Mouse (Mus musculus): Measurements from ENCODE around the gene Gm10912. TPM values are rescaled to one million over a fixed set of nuclear protein-coding genes. Genes with fewer than 3 reads are reported as not detected.
A peak's percentile ranks its signal among the peaks of the same experiment; 100 is the strongest.
"Not testable (repeated sequence)": the region's sequence is repeated elsewhere in the genome, so short reads cannot be mapped to it uniquely, and the experiment has no call there.

Gm10912 gene
- total RNA-seq, 4 experiments from 2014 or later, result 0.15 to 0.75 (median 0.44) TPM

DNA sequence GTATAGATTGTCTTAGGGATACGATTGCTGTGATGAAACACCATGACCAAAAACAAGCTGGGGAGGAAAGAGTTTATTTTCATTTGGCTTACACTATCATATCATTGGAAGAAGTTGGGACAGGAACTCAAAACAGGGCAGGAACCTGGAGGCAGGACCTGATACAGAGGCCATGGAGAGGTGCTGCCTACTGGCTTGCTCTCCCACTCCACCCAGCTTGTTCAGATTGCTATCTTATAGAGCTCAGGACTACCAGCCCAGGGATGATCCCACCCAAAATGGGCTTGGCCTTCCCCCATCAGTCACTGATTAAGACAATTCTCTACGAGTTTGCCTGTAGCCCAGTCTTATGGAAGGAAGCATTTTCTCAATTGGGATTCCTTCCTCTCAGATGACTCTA, 1.5 kb upstream of the Gm10912 start:
- no peak for DNase-seq (ENCODE audit: low spot score in 2 of 2)

DNA sequence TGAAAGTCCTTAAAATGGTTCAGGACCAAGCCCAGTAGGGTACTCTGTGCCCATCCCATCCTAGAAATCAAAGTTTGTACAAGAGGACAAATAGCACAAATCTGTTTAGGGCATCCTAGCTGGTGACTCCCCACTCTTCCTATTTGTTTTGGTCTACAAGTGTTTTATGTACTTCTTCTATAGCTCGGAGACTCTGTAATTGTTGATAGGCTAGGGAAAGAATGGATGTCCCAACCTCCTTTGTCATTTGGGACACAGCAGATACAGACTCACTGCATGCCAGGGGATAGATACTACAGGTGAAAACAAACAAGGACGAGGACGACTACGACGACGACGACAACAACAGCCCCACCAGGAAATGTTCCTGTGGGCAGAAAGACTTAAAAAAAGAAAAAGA, 2.8 kb downstream of the Gm10912 start, which contains the start of gene Gm10799:
Gm10799 (minus strand) TSS at position 101 of the 400 bp plus-strand sequence.
- DNase-seq (ENCODE audit: low spot score in 2 of 2), result not testable (repeated sequence)

DNA sequence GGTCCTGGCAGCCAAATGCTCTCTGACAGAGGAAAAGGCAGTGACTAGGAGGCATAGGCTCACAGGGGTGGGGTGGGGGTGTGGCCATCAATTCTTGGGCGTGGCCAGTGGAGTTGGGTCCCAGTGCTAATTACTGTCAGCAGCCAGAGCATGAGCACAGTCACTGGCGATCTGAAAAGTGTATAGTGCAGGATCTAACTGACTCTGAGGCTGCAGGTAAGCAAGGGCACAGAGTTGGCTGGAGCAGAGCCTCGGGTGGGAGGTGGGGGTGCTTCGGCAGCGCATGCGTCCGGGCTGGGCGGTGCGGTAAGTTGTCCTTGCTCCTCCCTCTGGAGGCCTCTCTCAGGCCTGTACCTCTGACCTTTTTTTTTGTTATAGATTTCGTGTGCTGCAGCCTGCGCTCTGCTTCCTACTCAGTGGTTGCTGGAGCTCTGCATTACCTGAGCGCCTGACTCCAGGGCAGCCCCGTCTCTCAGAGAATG, 4.1 kb downstream of the Gm10912 start, which contains the start of gene Cd59b:
Cd59b (plus strand) TSS at position 146 of the 482 bp plus-strand sequence.
- DNase-seq (ENCODE audit: low spot score in 2 of 2), result peak; percentile 15 to 30

DNA sequence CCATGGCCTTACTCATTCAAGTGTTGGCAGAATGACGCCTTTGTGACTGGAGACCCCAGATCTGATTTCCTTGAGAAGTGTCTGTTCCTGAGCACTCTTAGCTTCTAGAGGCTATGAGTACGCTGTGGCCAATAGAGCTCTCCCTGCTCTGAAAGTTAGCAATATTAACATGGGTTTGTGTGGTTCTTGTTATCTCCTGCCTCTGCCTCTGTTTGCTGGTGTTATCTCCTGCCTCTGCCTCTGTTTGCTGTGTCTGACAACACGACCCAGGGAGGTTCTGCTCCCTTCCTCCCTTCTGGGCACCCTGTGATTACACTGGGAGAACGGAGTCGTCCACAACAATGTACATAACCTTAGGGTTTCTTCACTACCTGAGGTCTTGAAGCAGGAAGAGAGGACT, 12.7 kb downstream of the Gm10912 start:
- DNase-seq (ENCODE audit: low spot score in 2 of 2), result not testable (repeated sequence)

DNA sequence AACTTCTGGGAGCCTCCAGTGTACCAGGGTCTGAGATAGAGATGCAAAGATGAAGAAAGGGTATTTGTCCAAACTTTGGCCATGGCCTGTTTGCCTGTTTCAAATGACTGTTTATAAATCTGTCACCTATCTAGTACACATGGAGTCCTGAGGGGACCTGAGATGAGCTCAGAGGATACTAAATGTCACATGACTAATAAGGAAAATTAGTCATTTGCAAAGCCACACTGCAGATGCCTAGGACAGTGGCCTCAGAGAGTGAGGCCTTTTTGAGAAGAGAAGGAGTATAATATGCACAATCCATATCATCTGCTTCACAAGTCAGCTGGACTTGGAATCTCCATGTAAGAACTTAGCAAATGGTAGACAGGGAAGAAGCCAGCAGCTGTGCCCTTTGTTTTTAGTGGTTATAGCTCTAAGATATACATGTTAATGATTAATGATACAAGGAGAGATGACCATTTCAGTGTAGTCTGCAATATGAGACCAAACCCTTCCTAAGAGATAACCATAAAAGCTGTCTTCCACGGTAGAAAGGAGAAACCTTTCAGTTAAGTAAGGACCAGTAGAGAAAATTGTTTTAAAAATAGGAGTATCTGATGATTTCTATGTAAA, 15.9 kb downstream of the Gm10912 start:
- not testable (repeated sequence) for DNase-seq (ENCODE audit: low spot score in 2 of 2)

DNA sequence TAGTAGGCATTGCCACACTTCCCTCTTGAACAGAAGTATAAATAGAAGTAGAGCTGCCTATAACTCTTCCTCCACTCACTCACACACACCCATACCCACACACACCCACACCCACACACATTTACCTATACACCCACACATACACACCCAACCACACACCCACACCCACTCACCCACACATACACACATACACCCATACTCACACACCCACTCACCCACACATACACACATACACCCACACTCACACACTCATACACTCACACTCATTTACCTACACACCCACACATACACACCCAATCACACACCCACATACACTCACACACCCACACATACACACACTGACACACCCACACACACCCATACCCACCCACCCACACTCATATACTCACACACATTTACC, 16.8 kb downstream of the Gm10912 start:
- no peak for DNase-seq (ENCODE audit: low spot score in 2 of 2)

DNA sequence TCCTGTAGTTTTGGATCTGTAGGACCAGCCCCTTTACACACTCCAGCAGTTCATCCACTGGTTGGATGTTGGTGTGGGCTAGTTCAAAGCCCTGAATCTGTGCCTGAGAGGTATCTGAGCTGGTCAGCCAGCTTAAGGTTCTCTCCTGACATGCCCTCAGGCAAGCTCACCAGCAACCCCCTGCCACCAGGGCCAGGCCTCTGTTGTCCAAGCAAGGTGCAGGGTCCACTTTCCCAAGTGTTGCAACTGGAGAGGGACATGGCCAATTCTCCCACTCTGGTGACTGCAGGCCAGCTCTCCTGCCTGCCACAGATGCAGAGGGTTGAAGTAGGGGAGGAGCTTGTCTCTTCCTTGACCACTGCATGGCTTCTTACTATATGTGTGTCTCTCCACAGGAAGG, 18.4 kb downstream of the Gm10912 start:
- DNase-seq (ENCODE audit: low spot score in 2 of 2), result not testable (repeated sequence)

DNA sequence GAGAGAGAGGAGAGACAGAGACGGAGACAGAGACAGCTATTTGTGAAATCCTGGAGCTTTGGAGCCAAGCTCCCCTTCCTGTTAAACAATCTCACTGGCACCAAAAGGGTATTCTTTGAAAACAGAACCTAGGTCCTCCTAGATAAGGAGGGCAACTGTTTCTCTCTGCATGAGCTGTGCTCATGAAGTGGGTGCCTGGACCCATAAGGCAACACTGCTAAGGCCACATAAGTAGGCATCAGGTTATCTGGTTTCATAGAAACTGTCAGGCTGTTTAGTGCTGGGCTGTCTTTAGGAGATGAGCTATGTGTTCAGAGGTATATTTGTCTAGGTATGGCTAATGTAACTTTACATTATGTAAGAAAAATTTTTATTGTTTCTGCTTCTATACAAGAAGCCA, 21.9 kb downstream of the Gm10912 start:
- not testable (repeated sequence) for DNase-seq (ENCODE audit: low spot score in 2 of 2)

DNA sequence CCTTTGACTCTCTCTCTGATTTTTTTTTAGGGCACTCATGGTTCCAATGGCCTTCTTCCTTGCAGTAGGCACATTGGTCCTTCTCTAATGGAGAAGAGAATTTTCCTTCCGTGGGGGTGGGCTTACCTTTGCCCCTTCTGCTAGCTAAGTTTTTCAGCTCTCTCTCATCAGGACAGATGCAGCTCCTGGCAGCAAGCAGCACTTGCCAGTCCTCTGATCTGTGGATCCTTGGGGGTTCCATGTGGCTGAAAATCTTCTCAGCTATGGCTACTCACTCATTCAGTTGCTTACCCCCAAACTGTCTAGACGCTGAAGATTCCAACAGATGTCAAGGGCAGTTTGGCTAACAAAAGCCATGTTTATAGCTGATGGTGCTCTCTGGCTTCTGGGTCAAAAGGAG, 27.7 kb downstream of the Gm10912 start:
- DNase-seq (ENCODE audit: low spot score in 2 of 2), result no peak

DNA sequence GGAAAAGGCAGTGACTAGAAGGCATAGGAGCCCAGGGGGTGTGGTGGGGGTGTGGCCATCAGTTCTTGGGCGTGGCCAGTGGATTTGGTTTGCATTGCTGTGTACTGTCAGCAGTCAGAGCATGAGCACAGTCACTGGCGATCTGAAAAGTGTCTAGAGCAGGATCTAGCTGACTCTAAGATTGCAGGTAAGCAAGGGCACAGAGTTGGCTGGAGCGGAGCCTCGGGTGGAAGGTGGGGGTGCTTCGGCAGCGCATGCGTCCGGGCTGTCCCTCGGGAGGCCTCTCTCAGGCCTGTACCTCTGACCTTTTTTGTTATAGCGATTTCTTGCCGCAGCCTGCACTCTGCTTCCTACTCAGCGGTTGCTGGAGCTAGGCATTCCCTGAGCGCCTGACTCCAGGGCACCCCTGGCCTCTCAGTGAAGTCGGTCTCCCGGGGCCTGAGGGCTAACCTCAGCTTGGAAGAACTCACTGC, 30.2 kb downstream of the Gm10912 start, which contains the start of gene Cd59a:
Cd59a (plus strand) TSS at position 61 of the 473 bp plus-strand sequence.
- DNase-seq (ENCODE audit: low spot score in 2 of 2), result peak; percentile 65 to 72

DNA sequence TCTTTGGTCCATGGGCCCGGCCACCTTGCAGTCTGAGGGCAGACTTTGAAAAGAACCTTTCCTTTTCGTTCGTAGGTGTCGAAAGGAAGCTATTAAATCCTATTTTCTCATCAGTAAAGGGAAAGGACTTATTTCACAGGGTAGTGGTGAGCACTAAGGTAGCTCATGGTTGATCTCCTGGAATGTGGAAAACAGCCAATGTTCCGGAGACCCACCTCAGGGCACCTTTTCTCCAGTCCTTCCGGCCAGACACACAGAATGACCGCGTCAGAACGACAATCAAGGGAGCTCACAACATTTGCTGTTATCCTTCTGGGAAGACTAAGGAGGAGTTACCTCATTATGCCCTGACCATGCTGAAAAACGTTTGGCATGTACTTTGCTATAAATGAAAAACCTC, 30.6 kb downstream of the Gm10912 start:
- no peak for DNase-seq (ENCODE audit: low spot score in 2 of 2)

DNA sequence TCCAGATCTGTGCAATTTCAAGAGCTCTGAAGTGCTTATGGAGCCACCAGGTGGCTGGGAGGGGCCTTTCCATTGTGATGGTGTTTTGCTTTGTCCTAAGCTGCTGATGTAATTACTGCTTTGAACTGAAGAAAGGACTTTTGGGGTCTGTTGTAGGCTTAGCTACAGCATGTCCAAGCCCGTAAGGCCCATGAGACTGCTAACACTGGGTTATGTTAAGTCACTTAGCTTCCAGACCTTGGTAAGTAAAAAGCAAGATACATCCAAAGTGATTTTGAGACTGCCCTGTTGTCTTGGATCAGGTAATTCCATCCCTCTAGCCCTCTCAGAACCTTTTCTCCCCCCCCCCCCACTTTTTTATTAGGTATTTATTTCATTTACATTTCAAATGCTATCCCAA, 31.2 kb downstream of the Gm10912 start:
- DNase-seq (ENCODE audit: low spot score in 2 of 2), result not testable (repeated sequence)

DNA sequence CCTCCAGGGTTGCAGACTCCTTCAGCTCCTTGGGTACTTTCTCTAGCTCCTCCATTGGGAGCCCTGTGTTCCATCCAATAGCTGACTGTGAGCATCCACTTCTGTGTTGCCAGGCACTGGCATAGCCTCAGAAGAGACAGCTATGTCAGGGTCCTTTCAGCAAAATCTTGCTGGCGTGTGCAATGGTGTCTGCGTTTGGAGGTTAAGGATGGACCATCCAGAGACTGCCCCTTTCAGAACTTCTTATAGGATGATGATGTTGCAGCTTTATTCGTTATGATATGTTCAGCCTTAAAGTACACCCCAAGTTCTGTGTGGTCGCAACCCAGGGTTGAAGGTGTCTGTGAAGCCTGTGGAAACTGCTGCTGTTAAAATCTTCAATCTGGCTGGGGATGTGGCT, 31.8 kb downstream of the Gm10912 start:
- DNase-seq (ENCODE audit: low spot score in 2 of 2), result not testable (repeated sequence)

DNA sequence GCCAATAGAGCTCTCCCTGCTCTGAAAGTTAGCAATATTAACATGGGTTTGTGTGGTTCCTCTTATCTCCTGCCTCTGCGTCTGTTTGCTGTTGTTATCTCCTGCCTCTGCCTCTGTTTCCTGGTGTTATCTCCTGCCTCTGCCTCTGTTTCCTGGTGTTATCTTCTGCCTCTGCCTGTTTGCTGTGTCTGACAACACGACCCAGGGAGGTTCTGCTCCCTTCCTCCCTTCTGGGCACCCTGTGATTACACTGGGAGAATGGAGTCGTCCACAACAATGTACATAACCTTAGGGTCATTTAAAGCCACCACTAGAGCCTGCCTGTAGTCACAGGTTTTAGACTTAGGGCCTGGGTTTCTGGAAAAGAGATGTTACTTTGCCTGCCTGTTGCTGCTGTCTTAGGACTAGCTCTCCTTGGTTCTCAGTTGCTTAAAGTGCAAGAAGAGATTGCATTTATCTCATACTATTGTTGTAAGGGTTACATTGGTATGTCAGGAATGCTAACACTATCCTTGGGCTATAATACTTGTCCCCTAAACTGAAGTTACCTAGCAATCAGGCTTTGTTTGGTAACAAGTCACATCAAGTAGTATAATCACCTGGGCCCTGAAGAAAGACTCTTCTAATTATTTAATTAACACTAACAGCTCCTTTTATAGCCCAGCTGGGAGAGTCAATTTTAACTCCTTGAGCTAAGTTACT, 33.1 kb downstream of the Gm10912 start:
- no peak for DNase-seq (ENCODE audit: low spot score in 2 of 2)

DNA sequence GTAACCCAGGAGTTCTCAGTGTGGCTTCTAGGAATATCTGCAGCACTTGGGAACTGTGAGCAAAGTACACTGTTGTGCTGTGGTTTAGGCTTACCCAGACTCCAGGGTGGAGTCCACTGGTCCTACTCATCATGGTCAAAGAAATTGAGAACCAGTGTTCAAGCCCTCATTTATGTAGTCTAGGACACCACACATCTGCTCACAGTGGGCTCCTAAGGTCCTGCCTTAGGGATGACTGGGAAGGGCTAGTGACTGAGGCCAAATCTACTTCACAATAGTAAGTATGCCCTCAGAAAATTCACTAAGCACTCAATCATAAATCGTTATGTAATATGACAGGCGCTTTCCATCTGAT, 33.6 kb downstream of the Gm10912 start:
- DNase-seq (ENCODE audit: low spot score in 2 of 2), result no peak

DNA sequence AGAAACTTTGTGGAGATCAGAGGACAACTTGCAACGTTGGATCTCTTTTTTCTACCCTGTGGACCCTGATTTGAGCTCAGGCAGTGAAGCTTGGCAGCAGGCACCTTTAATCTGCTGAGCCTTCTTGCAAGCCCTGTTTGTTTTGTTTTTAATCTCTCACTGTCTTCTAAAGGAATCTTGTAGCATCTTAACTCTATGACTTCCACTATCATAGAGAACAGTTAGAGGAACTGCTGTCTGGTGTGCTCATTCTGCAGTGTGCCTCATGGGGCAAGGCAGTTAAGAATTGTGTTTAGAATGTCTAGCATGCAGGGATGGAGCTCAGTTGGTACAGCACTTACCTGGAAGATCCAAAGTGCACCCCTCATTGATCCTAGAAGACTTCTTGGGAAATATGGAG, 34.3 kb downstream of the Gm10912 start:
- no peak for DNase-seq (ENCODE audit: low spot score in 2 of 2)

DNA sequence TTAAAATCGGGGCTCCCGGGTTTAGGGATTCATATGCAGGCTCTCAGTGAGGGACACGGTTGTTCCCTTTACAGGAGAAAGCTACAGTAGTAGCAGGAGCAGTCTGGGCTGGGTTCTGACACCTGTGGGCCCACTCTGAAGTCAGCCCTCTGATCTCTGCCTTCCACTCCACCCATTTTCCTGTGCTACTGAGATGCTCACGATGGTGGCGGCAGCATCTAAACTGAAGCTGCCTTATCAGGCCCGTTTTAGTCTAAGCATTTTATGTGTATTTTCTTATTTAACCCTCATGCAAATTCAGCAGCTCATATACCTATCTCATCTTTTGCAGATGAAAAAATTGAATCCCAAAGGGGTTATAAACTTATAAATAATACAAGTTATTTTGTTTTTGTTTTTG, 39.2 kb downstream of the Gm10912 start:
- DNase-seq (ENCODE audit: low spot score in 2 of 2), result no peak

DNA sequence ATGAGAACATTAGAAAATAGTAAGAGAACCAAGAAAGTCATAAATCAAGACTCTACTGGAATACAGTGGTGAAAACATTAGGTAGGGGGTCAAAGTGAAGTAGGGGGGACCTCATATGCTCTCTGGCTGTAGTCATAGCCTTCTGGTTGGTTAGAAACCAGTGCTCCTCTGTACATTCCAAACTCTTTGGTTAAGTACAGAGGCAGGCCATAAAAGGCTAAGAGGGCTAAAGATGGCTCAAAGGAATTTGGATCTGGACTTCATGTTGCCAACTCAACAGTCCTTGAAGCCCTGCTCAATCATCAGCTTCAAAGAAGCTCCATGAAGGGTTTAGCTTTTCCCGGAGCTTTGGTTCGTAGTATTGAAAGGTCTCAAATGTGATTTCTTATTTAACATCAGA, 43.4 kb downstream of the Gm10912 start:
- DNase-seq (ENCODE audit: low spot score in 2 of 2), result not testable (repeated sequence)

DNA sequence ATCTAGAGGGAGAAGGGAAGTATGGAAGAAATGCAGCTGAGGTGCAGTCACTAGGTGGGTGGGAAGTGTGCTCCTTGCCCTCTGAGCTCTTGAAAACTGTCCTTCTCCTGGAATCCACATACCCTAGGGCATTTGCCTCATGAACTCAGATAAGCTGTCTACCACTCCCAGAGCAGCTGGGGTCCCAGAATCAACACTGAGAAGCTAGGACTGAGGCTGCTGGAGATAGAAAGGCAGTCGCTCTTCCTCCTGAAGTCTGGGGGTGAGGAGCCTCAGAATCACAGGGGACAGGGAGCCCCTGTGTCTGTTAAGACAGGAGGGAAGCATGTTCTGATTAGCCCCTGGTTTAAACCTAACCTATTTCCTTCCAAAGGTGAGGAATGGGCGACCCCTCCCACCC, 43.9 kb downstream of the Gm10912 start:
- no peak for DNase-seq (ENCODE audit: low spot score in 2 of 2)

DNA sequence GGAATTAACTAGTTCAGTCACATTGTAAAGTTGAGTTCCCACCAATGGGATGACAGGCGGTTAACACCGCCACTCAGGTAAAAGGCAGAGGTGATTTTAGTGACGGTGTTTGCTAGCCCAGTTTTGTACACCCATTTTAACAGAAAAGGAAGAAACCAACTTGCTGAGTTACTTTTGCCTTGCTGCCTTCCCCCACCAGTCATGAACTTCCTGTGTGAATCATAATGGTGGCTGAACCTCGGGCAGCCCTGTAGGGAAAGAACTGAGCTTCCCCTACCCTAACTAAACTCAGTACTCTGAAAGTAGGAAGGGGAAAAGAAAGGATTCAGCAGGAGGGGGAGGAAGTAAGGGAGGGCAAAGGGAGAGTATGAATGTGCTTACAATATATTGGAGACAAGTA, 44.4 kb downstream of the Gm10912 start:
- no peak for DNase-seq (ENCODE audit: low spot score in 2 of 2)

DNA sequence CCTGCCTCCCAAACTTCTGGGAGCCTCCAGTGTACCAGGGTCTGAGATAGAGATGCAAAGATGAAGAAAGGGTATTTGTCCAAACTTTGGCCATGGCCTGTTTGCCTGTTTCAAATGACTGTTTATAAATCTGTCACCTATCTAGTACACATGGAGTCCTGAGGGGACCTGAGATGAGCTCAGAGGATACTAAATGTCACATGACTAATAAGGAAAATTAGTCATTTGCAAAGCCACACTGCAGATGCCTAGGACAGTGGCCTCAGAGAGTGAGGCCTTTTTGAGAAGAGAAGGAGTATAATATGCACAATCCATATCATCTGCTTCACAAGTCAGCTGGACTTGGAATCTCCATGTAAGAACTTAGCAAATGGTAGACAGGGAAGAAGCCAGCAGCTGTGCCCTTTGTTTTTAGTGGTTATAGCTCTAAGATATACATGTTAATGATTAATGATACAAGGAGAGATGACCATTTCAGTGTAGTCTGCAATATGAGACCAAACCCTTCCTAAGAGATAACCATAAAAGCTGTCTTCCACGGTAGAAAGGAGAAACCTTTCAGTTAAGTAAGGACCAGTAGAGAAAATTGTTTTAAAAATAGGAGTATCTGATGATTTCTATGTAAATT, 45.7 kb downstream of the Gm10912 start:
- not testable (repeated sequence) for DNase-seq (ENCODE audit: low spot score in 2 of 2)

DNA sequence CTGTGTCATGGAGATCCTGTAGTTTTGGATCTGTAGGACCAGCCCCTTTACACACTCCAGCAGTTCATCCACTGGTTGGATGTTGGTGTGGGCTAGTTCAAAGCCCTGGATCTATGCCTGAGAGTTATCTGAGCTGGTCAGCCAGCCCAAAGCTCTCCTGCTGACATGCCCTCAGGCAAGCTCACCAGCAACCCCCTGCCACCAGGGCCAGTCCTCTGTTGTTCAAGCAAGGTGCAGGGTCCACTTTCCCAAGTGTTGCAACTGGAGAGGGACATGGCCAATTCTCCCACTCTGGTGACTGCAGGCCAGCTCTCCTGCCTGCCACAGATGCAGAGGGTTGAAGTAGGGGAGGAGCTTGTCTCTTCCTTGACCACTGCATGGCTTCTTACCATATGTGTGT, 47.9 kb downstream of the Gm10912 start:
- DNase-seq (ENCODE audit: low spot score in 2 of 2), result not testable (repeated sequence)

Measured in gastrocnemius, adult 8-10 months (tissue).